Mouse (Mus musculus) left cerebral cortex, adult 9 months (tissue): ENCODE measurements at regions not wholly inside any gene's neighbourhood (a gene's known extent, or its start where the extent isn't known, plus 50 kb on each side); places are given as distances from the start of the nearest gene placed in this dataset.

Experiments used
- DNase-seq, 2 experiments: peaks; one replicate each; pipeline ENCODE4 v3.0.0; 2022; ENCODE audit warnings: low spot score in 2 of 2

DNA sequence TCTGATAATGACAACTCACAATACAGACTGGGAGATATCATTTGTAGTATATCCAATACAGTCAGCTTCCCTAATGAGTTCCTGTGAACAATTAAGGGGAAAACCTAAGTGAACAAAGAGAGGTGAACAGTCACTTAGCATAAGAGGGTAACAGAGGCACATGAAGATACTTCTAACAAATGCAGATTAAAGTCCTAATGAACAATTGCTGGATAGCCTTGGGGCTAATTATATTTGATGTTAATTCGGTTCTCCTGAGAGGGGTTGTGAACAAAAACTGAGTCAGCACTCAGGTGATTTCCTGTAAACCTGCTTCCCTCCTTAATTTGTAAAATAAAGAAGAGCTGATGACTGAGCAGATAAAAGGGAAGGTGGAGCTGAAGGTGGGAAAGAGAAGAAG lies 1672.1 kb downstream of the 4930444P10Rik start:
- no peak for DNase-seq

DNA sequence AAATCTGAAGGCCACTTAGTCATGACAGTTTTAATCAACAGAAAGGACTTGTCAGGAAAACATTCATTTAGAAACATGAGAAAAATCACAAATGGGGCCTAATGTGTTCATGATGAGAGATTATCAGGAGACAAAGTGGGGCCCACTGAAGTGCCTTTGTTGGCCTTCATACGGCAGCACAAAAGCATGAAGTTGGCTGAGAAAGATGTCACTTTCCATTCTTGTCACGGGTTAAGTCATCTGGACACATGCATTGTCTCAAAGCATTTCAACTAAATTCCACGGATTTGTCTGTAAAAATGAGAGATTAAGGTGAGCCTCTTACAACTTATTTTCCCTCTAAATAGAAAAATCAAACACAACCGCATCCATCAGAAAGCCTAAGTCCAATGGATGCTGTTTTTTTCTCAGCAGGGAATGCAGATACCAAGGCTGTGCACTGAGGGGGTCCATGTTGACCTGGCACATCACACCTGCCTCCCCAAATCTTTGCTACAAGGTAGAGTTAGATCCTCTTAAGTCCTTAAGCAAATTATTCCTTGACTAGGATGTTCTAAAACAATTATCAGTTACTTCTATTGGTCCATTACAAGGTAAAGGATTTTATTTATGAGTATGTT lies 1679.2 kb downstream of the 4930444P10Rik start:
- no peak for DNase-seq

GRCm38 (mm10) chr1:14369957-14370833 lies 1722.9 kb downstream of the 4930444P10Rik start:
- DNase-seq = no peak

- DNase-seq = no peak
Measured at GRCm38 (mm10) chr1:14359998-14360640, 1733.0 kb downstream of the 4930444P10Rik start.
